Mouse (Mus musculus): Measurements from ENCODE around the gene Ip6k3.

Ip6k3 gene

GRCm38 (mm10) chr17:27152976-27153723 lies 14.4 kb downstream of the Ip6k3 start:
- no peak for DNase-seq (ENCODE audit: low read depth, low spot score)

GRCm38 (mm10) chr17:27151411-27151810 lies 16.2 kb downstream of the Ip6k3 start:
- DNase-seq (ENCODE audit: low read depth, low spot score): no peak

GRCm38 (mm10) chr17:27150871-27151270 lies 16.7 kb downstream of the Ip6k3 start:
- DNase-seq (ENCODE audit: low read depth, low spot score): no peak

- peak; percentile 67 for DNase-seq (ENCODE audit: low read depth, low spot score)
Measured at GRCm38 (mm10) chr17:27146323-27146923, 21.2 kb downstream of the Ip6k3 start.

- no peak for DNase-seq (ENCODE audit: low read depth, low spot score)
Measured at GRCm38 (mm10) chr17:27144152-27144551, 23.4 kb downstream of the Ip6k3 start.

- no peak for DNase-seq (ENCODE audit: low read depth, low spot score)
Measured at GRCm38 (mm10) chr17:27141971-27142450, 25.6 kb downstream of the Ip6k3 start.

- no peak for DNase-seq (ENCODE audit: low read depth, low spot score)
Measured at GRCm38 (mm10) chr17:27140262-27140661, 27.3 kb downstream of the Ip6k3 start.

- DNase-seq (ENCODE audit: low read depth, low spot score): no peak
Measured at GRCm38 (mm10) chr17:27139304-27139703, 28.3 kb downstream of the Ip6k3 start.

- DNase-seq (ENCODE audit: low read depth, low spot score): no peak
Measured at GRCm38 (mm10) chr17:27138396-27138795, 29.2 kb downstream of the Ip6k3 start.

GRCm38 (mm10) chr17:27134715-27135114 lies 32.9 kb downstream of the Ip6k3 start:
- no peak for DNase-seq (ENCODE audit: low read depth, low spot score)

- DNase-seq (ENCODE audit: low read depth, low spot score): no peak
Measured at GRCm38 (mm10) chr17:27134187-27134586, 33.4 kb downstream of the Ip6k3 start.

- DNase-seq (ENCODE audit: low read depth, low spot score): peak; percentile 98
Measured at GRCm38 (mm10) chr17:27133551-27134141, 33.9 kb downstream of the Ip6k3 start, which contains the start of gene Uqcc2. Gene Uqcc2 (minus strand): TSS chr17:27133916.

- DNase-seq (ENCODE audit: low read depth, low spot score): no peak
Measured at GRCm38 (mm10) chr17:27132238-27132637, 35.4 kb downstream of the Ip6k3 start.

- no peak for DNase-seq (ENCODE audit: low read depth, low spot score)
Measured at GRCm38 (mm10) chr17:27131240-27131665, 36.3 kb downstream of the Ip6k3 start.

GRCm38 (mm10) chr17:27130246-27130645 lies 37.3 kb downstream of the Ip6k3 start:
- DNase-seq (ENCODE audit: low read depth, low spot score): no peak

GRCm38 (mm10) chr17:27129819-27130218 lies 37.8 kb downstream of the Ip6k3 start:
- DNase-seq (ENCODE audit: low read depth, low spot score): no peak

- DNase-seq (ENCODE audit: low read depth, low spot score): no peak
Measured at GRCm38 (mm10) chr17:27129291-27129690, 38.3 kb downstream of the Ip6k3 start.

- no peak for DNase-seq (ENCODE audit: low read depth, low spot score)
Measured at GRCm38 (mm10) chr17:27128189-27128588, 39.4 kb downstream of the Ip6k3 start.

- DNase-seq (ENCODE audit: low read depth, low spot score): no peak
Measured at GRCm38 (mm10) chr17:27126974-27127373, 40.6 kb downstream of the Ip6k3 start.

- DNase-seq (ENCODE audit: low read depth, low spot score): no peak
Measured at GRCm38 (mm10) chr17:27125669-27126202, 41.9 kb downstream of the Ip6k3 start.

- peak; percentile 67 for DNase-seq (ENCODE audit: low read depth, low spot score)
Measured at GRCm38 (mm10) chr17:27125185-27125584, 42.4 kb downstream of the Ip6k3 start.

- DNase-seq (ENCODE audit: low read depth, low spot score): no peak
Measured at GRCm38 (mm10) chr17:27123813-27124375, 43.7 kb downstream of the Ip6k3 start.
